Mouse (Mus musculus): ENCODE measurements around the gene Prkch. TPM values are rescaled to one million over a fixed set of nuclear protein-coding genes. Genes with fewer than 3 reads are reported as not detected.

Gene Prkch
- total RNA-seq, 2 experiments from 2014 or later, result 3.3 to 3.6 TPM

- no peak for DNase-seq (ENCODE audit: low spot score in 2 of 2)
Measured at GRCm38 (mm10) chr12:73673783-73674182, 89.2 kb downstream of the Prkch start.

- DNase-seq (ENCODE audit: low spot score in 2 of 2), result no peak
Measured at GRCm38 (mm10) chr12:73675212-73675611, 90.6 kb downstream of the Prkch start.

- no peak for DNase-seq (ENCODE audit: low spot score in 2 of 2)
Measured at GRCm38 (mm10) chr12:73679400-73679801, 94.8 kb downstream of the Prkch start.

GRCm38 (mm10) chr12:73682921-73683346 lies 98.3 kb downstream of the Prkch start:
- no peak for DNase-seq (ENCODE audit: low spot score in 2 of 2)

- DNase-seq (ENCODE audit: low spot score in 2 of 2), result no peak
Measured at GRCm38 (mm10) chr12:73685875-73686274, 101.3 kb downstream of the Prkch start.

- DNase-seq (ENCODE audit: low spot score in 2 of 2), result no peak
Measured at GRCm38 (mm10) chr12:73686456-73686855, 101.9 kb downstream of the Prkch start.

- DNase-seq (ENCODE audit: low spot score in 2 of 2), result no peak
Measured at GRCm38 (mm10) chr12:73687077-73688035, 102.8 kb downstream of the Prkch start.

- peak in 1 of 2 experiments; percentile 59 for DNase-seq (ENCODE audit: low spot score in 2 of 2)
Measured at GRCm38 (mm10) chr12:73692321-73692720, 107.7 kb downstream of the Prkch start.

GRCm38 (mm10) chr12:73693347-73693746 lies 108.8 kb downstream of the Prkch start:
- peak; percentile 29 to 82 for DNase-seq (ENCODE audit: low spot score in 2 of 2)

GRCm38 (mm10) chr12:73694690-73695089 lies 110.1 kb downstream of the Prkch start:
- no peak for DNase-seq (ENCODE audit: low spot score in 2 of 2)

- DNase-seq (ENCODE audit: low spot score in 2 of 2), result no peak
Measured at GRCm38 (mm10) chr12:73695110-73695509, 110.5 kb downstream of the Prkch start.

GRCm38 (mm10) chr12:73696084-73696483 lies 111.5 kb downstream of the Prkch start:
- DNase-seq (ENCODE audit: low spot score in 2 of 2), result no peak

GRCm38 (mm10) chr12:73696946-73697345 lies 112.3 kb downstream of the Prkch start:
- no peak for DNase-seq (ENCODE audit: low spot score in 2 of 2)

- DNase-seq (ENCODE audit: low spot score in 2 of 2), result no peak
Measured at GRCm38 (mm10) chr12:73698436-73698835, 113.8 kb downstream of the Prkch start.

- DNase-seq (ENCODE audit: low spot score in 2 of 2), result no peak
Measured at GRCm38 (mm10) chr12:73698841-73699240, 114.2 kb downstream of the Prkch start.

- DNase-seq (ENCODE audit: low spot score in 2 of 2), result peak; percentile 16 to 55
Measured at GRCm38 (mm10) chr12:73699471-73700186, 115.0 kb downstream of the Prkch start.

- no peak for DNase-seq (ENCODE audit: low spot score in 2 of 2)
Measured at GRCm38 (mm10) chr12:73700544-73701069, 116.0 kb downstream of the Prkch start.

GRCm38 (mm10) chr12:73701999-73702398 lies 117.4 kb downstream of the Prkch start:
- DNase-seq (ENCODE audit: low spot score in 2 of 2), result no peak

GRCm38 (mm10) chr12:73704382-73704781 lies 119.8 kb downstream of the Prkch start:
- no peak for DNase-seq (ENCODE audit: low spot score in 2 of 2)

GRCm38 (mm10) chr12:73705097-73705690 lies 120.6 kb downstream of the Prkch start:
- peak; percentile 21 to 73 for DNase-seq (ENCODE audit: low spot score in 2 of 2)

GRCm38 (mm10) chr12:73708498-73708897 lies 123.9 kb downstream of the Prkch start:
- DNase-seq (ENCODE audit: low spot score in 2 of 2), result no peak

All from layer of hippocampus, adult 18-20 months (tissue).